Mouse (Mus musculus): ENCODE measurements at regions not wholly inside any gene's neighbourhood (a gene's known extent, or its start where the extent isn't known, plus 50 kb on each side); places are given as distances from the start of the nearest gene placed in this dataset.
"Not testable (repeated sequence)": the region's sequence is repeated elsewhere in the genome, so short reads cannot be mapped to it uniquely, and the experiment has no call there.

GRCm38 (mm10) chr5:68252671-68253070 is 221.0 kb downstream of the Grxcr1 start:
- TF ChIP-seq POLR2A (IDR thresholded peaks at IDR 0.05; ENCODE audit: borderline replicate concordance, extremely low read depth, low read depth, low read length) (no peak), CTCF (IDR thresholded peaks at IDR 0.05; ENCODE audit: insufficient read depth, low read length) (no peak)
- DNase-seq, result peak; percentile 25
- H3K4me3 ChIP-seq (replicated peaks; ENCODE audit: extremely low read depth, low read depth, low read length), result no peak overlapping the region
- no peaks in the 10 kb centered on the region for H3K4me1 ChIP-seq (ENCODE audit: control insufficient read depth, insufficient read depth, low read length)
- WGBS, result 14% methylated on average over 8 of the region's 8 CpGs

- no peak for DNase-seq
- Histone ChIP-seq H3K4me1 (ENCODE audit: control insufficient read depth, insufficient read depth, low read length) (no peaks in the 10 kb centered on the region), H3K4me3 (replicated peaks; ENCODE audit: extremely low read depth, low read depth, low read length) (no peak overlapping the region)
- 33% methylated on average over 1 of the region's 1 CpGs for WGBS
- TF ChIP-seq POLR2A (IDR thresholded peaks at IDR 0.05; ENCODE audit: borderline replicate concordance, extremely low read depth, low read depth, low read length), result no peak
- TF ChIP-seq CTCF (IDR thresholded peaks at IDR 0.05; ENCODE audit: insufficient read depth, low read length), result no peak
These were observed 221.8 kb downstream of the Grxcr1 start for GRCm38 (mm10) chr5:68253476-68253875.

GRCm38 (mm10) chr5:68254111-68254510 is 222.5 kb downstream of the Grxcr1 start:
- TF ChIP-seq POLR2A (IDR thresholded peaks at IDR 0.05; ENCODE audit: borderline replicate concordance, extremely low read depth, low read depth, low read length), result no peak
- H3K4me1 ChIP-seq (ENCODE audit: control insufficient read depth, insufficient read depth, low read length), result no peaks in the 10 kb centered on the region
- no peak for DNase-seq
- H3K4me3 ChIP-seq (replicated peaks; ENCODE audit: extremely low read depth, low read depth, low read length), result no peak overlapping the region
- WGBS, result 85% methylated on average over 2 of the region's 2 CpGs

- no peak for DNase-seq
- no peak overlapping the region for H3K4me3 ChIP-seq (replicated peaks; ENCODE audit: extremely low read depth, low read depth, low read length)
- TF ChIP-seq POLR2A (IDR thresholded peaks at IDR 0.05; ENCODE audit: borderline replicate concordance, extremely low read depth, low read depth, low read length), result no peak
- TF ChIP-seq CTCF (IDR thresholded peaks at IDR 0.05; ENCODE audit: insufficient read depth, low read length), result no peak
- WGBS, result 73% methylated on average over 3 of the region's 3 CpGs
- no peaks in the 10 kb centered on the region for H3K4me1 ChIP-seq (ENCODE audit: control insufficient read depth, insufficient read depth, low read length)
These were observed 232.6 kb downstream of the Grxcr1 start for GRCm38 (mm10) chr5:68264206-68264605.

- no peak for TF ChIP-seq POLR2A (IDR thresholded peaks at IDR 0.05; ENCODE audit: borderline replicate concordance, extremely low read depth, low read depth, low read length)
- no peak for TF ChIP-seq CTCF (IDR thresholded peaks at IDR 0.05; ENCODE audit: insufficient read depth, low read length)
- H3K4me3 ChIP-seq (replicated peaks; ENCODE audit: extremely low read depth, low read depth, low read length), result no peak overlapping the region
- no peaks in the 10 kb centered on the region for H3K4me1 ChIP-seq (ENCODE audit: control insufficient read depth, insufficient read depth, low read length)
- 73% methylated on average over 3 of the region's 3 CpGs for WGBS
- DNase-seq, result no peak
These were observed 242.6 kb downstream of the Grxcr1 start for GRCm38 (mm10) chr5:68274271-68274670.

GRCm38 (mm10) chr5:68275558-68276263 is 244.1 kb downstream of the Grxcr1 start:
- no peaks in the 10 kb centered on the region for H3K4me1 ChIP-seq (ENCODE audit: control insufficient read depth, insufficient read depth, low read length)
- no peak for DNase-seq
- no peak overlapping the region for H3K4me3 ChIP-seq (replicated peaks; ENCODE audit: extremely low read depth, low read depth, low read length)
- TF ChIP-seq CTCF (IDR thresholded peaks at IDR 0.05; ENCODE audit: insufficient read depth, low read length), result no peak
- no peak for TF ChIP-seq POLR2A (IDR thresholded peaks at IDR 0.05; ENCODE audit: borderline replicate concordance, extremely low read depth, low read depth, low read length)
- WGBS, result 71% methylated on average over 5 of the region's 5 CpGs

GRCm38 (mm10) chr5:68295774-68296173 is 264.1 kb downstream of the Grxcr1 start:
- not testable (repeated sequence) for H3K4me1 ChIP-seq (ENCODE audit: control insufficient read depth, insufficient read depth, low read length); H3K4me3 ChIP-seq (replicated peaks; ENCODE audit: extremely low read depth, low read depth, low read length); DNase-seq
- WGBS, result 84% methylated on average over 2 of the region's 2 CpGs

- 80% methylated on average over 3 of the region's 3 CpGs for WGBS
- no peak for DNase-seq
- H3K4me3 ChIP-seq (replicated peaks; ENCODE audit: extremely low read depth, low read depth, low read length), result no peak overlapping the region
- H3K4me1 ChIP-seq (ENCODE audit: control insufficient read depth, insufficient read depth, low read length), result no peaks in the 10 kb centered on the region
- TF ChIP-seq CTCF (IDR thresholded peaks at IDR 0.05; ENCODE audit: insufficient read depth, low read length) (no peak), POLR2A (IDR thresholded peaks at IDR 0.05; ENCODE audit: borderline replicate concordance, extremely low read depth, low read depth, low read length) (no peak)
These were observed 281.6 kb downstream of the Grxcr1 start for GRCm38 (mm10) chr5:68313187-68313586.

GRCm38 (mm10) chr5:68318979-68319378 is 287.3 kb downstream of the Grxcr1 start:
- no peak for TF ChIP-seq CTCF (IDR thresholded peaks at IDR 0.05; ENCODE audit: insufficient read depth, low read length)
- TF ChIP-seq POLR2A (IDR thresholded peaks at IDR 0.05; ENCODE audit: borderline replicate concordance, extremely low read depth, low read depth, low read length), result no peak
- no peak for DNase-seq
- Histone ChIP-seq H3K4me1 (ENCODE audit: control insufficient read depth, insufficient read depth, low read length) (no peaks in the 10 kb centered on the region), H3K4me3 (replicated peaks; ENCODE audit: extremely low read depth, low read depth, low read length) (no peak overlapping the region)

GRCm38 (mm10) chr5:68326998-68327593 is 295.5 kb downstream of the Grxcr1 start:
- WGBS, result 72% methylated on average over 2 of the region's 2 CpGs
- TF ChIP-seq POLR2A (IDR thresholded peaks at IDR 0.05; ENCODE audit: borderline replicate concordance, extremely low read depth, low read depth, low read length), result no peak
- TF ChIP-seq CTCF (IDR thresholded peaks at IDR 0.05; ENCODE audit: insufficient read depth, low read length), result no peak
- no peaks in the 10 kb centered on the region for H3K4me1 ChIP-seq (ENCODE audit: control insufficient read depth, insufficient read depth, low read length)
- no peak for DNase-seq
- H3K4me3 ChIP-seq (replicated peaks; ENCODE audit: extremely low read depth, low read depth, low read length), result no peak overlapping the region

Data from lung, adult 2 months (tissue).